In genomic region chr10:43693974-43694373, GRCm38 (mm10) we compare ENCODE assay signal across 13 mouse cellular contexts.
DNase-seq lines count a peak whose midpoint lies in the region; ATAC-seq and TF ChIP-seq lines count a peak whose summit lies in the region.
"Had no signal": no experiment of that assay in that cellular context is flagged by ENCODE, and none has a peak within 500 bp of the region (broad histone marks: within the 10 kb centered on the region; RNA-seq: fewer than 3 reads in every experiment).

No protein-coding gene starts in this region.

- H3K4me1 ChIP-seq in lung, embryonic 14.5 days (ENCODE audit: insufficient read depth), result peaks cover 20% of the 10 kb centered on the region

- peak overlapping the region; percentile 56; the same call in 1 of the 2 replicates for H3K27ac ChIP-seq in lung, embryonic 14.5 days (ENCODE audit: low read depth)
- H3K27ac ChIP-seq: midbrain, embryonic 13.5 days had no signal

- no peaks in the 10 kb centered on the region for H3K27me3 ChIP-seq in lung, embryonic 14.5 days (ENCODE audit: insufficient read depth, low read length)
- H3K27me3 ChIP-seq: midbrain, embryonic 13.5 days had no signal

- H3K36me3 ChIP-seq in lung, embryonic 14.5 days (ENCODE audit: insufficient read depth), result no peaks in the 10 kb centered on the region
- H3K36me3 ChIP-seq: midbrain, embryonic 13.5 days had no signal

- TF ChIP-seq CTCF in lung, embryonic 14.5 days (IDR thresholded peaks at IDR 0.05; ENCODE audit: low read depth), result no peak

- 42% methylated on average over 5 of the region's 5 CpGs for WGBS in lung, embryonic 14.5 days
- 25% methylated on average over 5 of the region's 5 CpGs for WGBS in large intestine, adult 2 months

- no peak for ATAC-seq in lung, embryonic 14.5 days (ENCODE audit: insufficient read depth)
- ATAC-seq: forebrain, embryonic 14.5 days; midbrain, embryonic 13.5 days had no signal

- intact Hi-C loops in left cerebral cortex, postnatal 25 days (cut with DNase I), result no loop called here

- H3K9ac ChIP-seq in lung, embryonic 14.5 days, result no peak overlapping the region
- H3K9ac ChIP-seq: midbrain, embryonic 13.5 days had no signal

- DNase-seq in adrenal gland, adult 2 months, result peak; percentile 40
- DNase-seq in adrenal gland, adult 8-10 months, result no peak
- DNase-seq in lung, embryonic 14.5 days, result peak; percentile 43
- no peak for DNase-seq in lung, postnatal 4 days
- peak; percentile 73 for DNase-seq in large intestine, adult 2 months (ENCODE audit: low read depth, low spot score)
- no peak for DNase-seq in left cerebral cortex, postnatal 25 days (ENCODE audit: low spot score in 2 of 2)
- no peak for DNase-seq in layer of hippocampus, adult 9-10 months (ENCODE audit: low spot score)
- DNase-seq in thymus, postnatal 14 days, result no peak
- DNase-seq: cerebellum, adult 9-10 months; lung, postnatal 10 days; right cerebral cortex, postnatal 14 days had no signal

- no peak overlapping the region for H3K4me2 ChIP-seq in lung, embryonic 14.5 days
- H3K4me2 ChIP-seq: midbrain, embryonic 13.5 days had no signal

- no peak overlapping the region for H3K4me3 ChIP-seq in lung, embryonic 14.5 days (ENCODE audit: low read depth, low read length)
- H3K4me3 ChIP-seq: midbrain, embryonic 13.5 days had no signal

- no peaks in the 10 kb centered on the region for H3K9me3 ChIP-seq in lung, embryonic 14.5 days (ENCODE audit: low read depth, low read length)
- H3K9me3 ChIP-seq: midbrain, embryonic 13.5 days had no signal

Comparison
In these comparisons a context has a peak if more than half of its experiments do, and no peak if none do; other contexts are left out.
1. DNase-seq: peak in adrenal gland, adult 2 months (single experiment), lung, embryonic 14.5 days (single experiment) and large intestine, adult 2 months (single experiment); none in adrenal gland, adult 8-10 months (single experiment), lung, postnatal 4 days (0 of 2), left cerebral cortex, postnatal 25 days (0 of 2), layer of hippocampus, adult 9-10 months (single experiment) and thymus, postnatal 14 days (single experiment).